Mouse (Mus musculus) liver, embryonic 16.5 days (tissue): Measurements from ENCODE around the gene Adamtsl2. TPM values are rescaled to one million over a fixed set of nuclear protein-coding genes. Genes with fewer than 3 reads are reported as not detected.

Experiments used
- ATAC-seq: fragments of 200-750 bp; cut with Nextera tagmentation; 2 replicates; pipeline ENCODE4 v1.8.0; 2017; ENCODE audit warnings: low read depth, mild to moderate bottlenecking, moderate number of reproducible peaks, moderate library complexity
- H3K27ac ChIP-seq: fragments of 300-500 bp; sonication (generic); 2 replicates; pipeline ENCODE4 v1.5.1; 2014; ENCODE audit warnings: mild to moderate bottlenecking, low read length
- H3K27me3 ChIP-seq: fragments of 300-500 bp; sonication (generic); 2 replicates; pipeline ENCODE4 v1.6.1; 2014; ENCODE audit warnings: low read depth, low read length, mixed read lengths; ENCODE audit not compliant: control insufficient read depth, insufficient read depth
- H3K36me3 ChIP-seq: fragments of 300-500 bp; sonication (generic); 2 replicates; pipeline ENCODE4 v1.6.1; 2014; ENCODE audit warnings: mild to moderate bottlenecking; ENCODE audit not compliant: control insufficient read depth, insufficient read depth
- H3K4me1 ChIP-seq: fragments of 300-500 bp; sonication (generic); 2 replicates; pipeline ENCODE4 v1.6.1; 2014; ENCODE audit warnings: low read depth, low read length, mixed read lengths; ENCODE audit not compliant: control insufficient read depth
- H3K4me2 ChIP-seq: fragments of 300-500 bp; sonication (generic); 2 replicates; pipeline ENCODE4 v1.6.1; 2014; ENCODE audit warnings: low read depth, low read length, mixed read lengths
- H3K4me3 ChIP-seq: fragments of 300-500 bp; sonication (generic); 2 replicates; pipeline ENCODE4 v1.5.1; 2014; ENCODE audit warnings: low read depth, mild to moderate bottlenecking, low read length
- H3K9ac ChIP-seq: fragments of 300-500 bp; sonication (generic); 2 replicates; pipeline ENCODE4 v1.6.1; 2014; ENCODE audit warnings: low read depth, low read length
- H3K9me3 ChIP-seq: fragments of 300-500 bp; sonication (generic); replicated peaks from 2 replicates; pipeline ENCODE4 v1.6.1; 2016; ENCODE audit warnings: low read length; ENCODE audit not compliant: control insufficient read depth
- WGBS: fragments of 180-500 bp; shearing (Covaris S2); extraction: QIAGEN DNeasy Blood & Tissue Kit; methylation state at CpG from one replicate; pipeline ENCODE4 v1.1.7; 2014; ENCODE audit not compliant: insufficient replicate concordance; 5-methylcytosine and 5-hydroxymethylcytosine counted together
- polyA plus RNA-seq: library from polyadenylated mRNA; unstranded; fragments of >200 nt; fragmentation: Nextera tagmentation; extraction: Ambion mirVana; gene quantifications from 2 replicates; pipeline ENCODE4 v1.2.1, GENCODE M21; 2015

Gene Adamtsl2
- polyA plus RNA-seq, 1 experiment from 2014 or later = 0.76 TPM

DNA sequence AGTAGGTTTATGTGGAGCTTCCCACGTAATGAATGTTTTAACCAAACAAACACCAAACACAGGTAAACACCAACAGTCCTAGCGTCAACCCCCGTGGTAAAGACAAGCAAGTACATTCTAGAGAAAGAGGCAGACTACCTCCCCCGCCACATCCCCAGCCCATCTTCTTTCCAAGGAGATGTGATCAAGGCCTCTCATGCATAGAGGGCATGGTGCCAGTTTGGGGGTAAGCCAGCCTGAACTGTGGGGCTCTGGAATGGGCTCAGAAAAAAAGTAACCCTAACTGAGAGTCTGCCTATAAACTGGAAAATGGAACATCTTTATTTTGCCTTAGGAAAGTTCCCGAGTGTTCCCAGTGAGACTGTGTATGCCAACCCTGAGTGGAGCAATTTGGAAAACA is 56.8 kb downstream of the Adamtsl2 start:
- 50% methylated on average over 5 of the region's 5 CpGs for WGBS
- Histone ChIP-seq H3K4me2 (no peak overlapping the region), H3K36me3 (no peaks in the 10 kb centered on the region), H3K9me3 (no peaks in the 10 kb centered on the region), H3K4me3 (no peak overlapping the region), H3K4me1 (no peaks in the 10 kb centered on the region), H3K27ac (no peak overlapping the region), H3K27me3 (peaks cover 3% of the 10 kb centered on the region; the same call in 1 of the 2 replicates), H3K9ac (no peak overlapping the region)
- no peak for ATAC-seq

DNA sequence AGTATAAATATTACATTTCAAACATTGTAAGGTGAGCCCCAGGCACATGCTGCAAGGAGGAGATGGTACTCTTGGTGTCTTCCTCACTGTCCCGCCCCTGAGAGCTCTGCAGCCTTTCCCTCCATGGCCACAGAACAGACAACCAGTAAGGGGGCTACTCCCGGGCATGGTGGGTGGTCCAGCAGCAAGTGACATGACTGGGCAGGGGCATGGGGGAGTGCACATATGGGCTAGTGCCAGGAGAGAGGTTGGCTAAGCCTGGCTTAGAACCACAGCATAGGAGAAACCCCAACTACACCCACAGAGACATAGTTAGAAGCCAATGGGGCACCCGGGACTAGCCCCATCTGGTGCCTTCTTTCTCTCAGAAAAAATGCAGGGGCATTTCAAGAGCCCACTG is 57.2 kb downstream of the Adamtsl2 start:
- H3K4me1 ChIP-seq = no peaks in the 10 kb centered on the region
- no peaks in the 10 kb centered on the region for H3K36me3 ChIP-seq
- no peak for ATAC-seq
- no peaks in the 10 kb centered on the region for H3K9me3 ChIP-seq
- peaks cover 5% of the 10 kb centered on the region for H3K27me3 ChIP-seq
- H3K4me2 ChIP-seq = no peak overlapping the region
- no peak overlapping the region for H3K4me3 ChIP-seq
- WGBS = 43% methylated on average over 3 of the region's 3 CpGs
- H3K27ac ChIP-seq = no peak overlapping the region
- no peak overlapping the region for H3K9ac ChIP-seq

DNA sequence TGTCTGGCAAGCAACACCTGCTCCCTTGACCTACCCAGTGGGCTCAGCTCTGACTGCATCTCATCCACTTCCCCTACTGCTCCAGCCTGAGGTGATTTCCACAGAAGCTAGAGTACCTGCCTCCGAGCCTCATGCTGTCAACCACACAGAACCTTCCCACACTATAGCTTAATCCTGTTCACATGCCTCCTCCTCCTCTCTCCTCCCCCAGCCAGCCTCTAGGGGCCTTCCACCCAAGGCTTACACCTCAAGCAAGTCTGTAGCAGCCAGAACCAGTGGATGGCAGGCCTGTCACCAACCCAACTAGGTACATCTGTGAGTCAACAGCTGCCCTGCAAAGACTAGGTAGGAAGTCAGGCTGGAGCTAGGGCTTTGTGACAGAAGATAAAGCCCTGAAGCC is 57.6 kb downstream of the Adamtsl2 start:
- H3K27me3 ChIP-seq = peaks cover 9% of the 10 kb centered on the region
- H3K4me1 ChIP-seq = no peaks in the 10 kb centered on the region
- no peak overlapping the region for H3K9ac ChIP-seq
- 39% methylated on average over 1 of the region's 1 CpGs for WGBS
- H3K4me2 ChIP-seq = no peak overlapping the region
- no peak for ATAC-seq
- H3K9me3 ChIP-seq = no peaks in the 10 kb centered on the region
- no peak overlapping the region for H3K27ac ChIP-seq
- H3K4me3 ChIP-seq = no peak overlapping the region
- no peaks in the 10 kb centered on the region for H3K36me3 ChIP-seq

DNA sequence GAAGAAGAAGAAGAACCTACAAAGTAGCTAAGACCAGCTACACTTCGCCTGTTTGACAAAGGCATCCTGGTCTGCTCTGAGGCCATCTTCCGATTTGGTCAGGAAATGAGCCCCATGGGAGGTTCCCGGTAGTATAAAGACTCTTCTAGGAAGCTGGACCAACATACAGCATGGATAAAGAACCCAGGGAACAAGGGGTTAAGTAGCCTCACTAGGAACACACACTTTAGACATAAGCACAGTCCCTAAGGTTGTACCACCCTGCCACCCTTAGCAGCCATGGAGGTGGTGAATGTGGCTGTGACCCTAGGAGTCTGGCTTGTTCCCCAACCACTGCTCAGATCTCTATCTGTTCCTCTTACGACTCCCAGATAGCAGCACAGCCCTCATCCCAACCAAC is 59.2 kb downstream of the Adamtsl2 start:
- Histone ChIP-seq H3K27ac (no peak overlapping the region), H3K4me1 (no peaks in the 10 kb centered on the region), H3K36me3 (no peaks in the 10 kb centered on the region), H3K4me3 (no peak overlapping the region), H3K27me3 (peaks cover 19% of the 10 kb centered on the region), H3K9me3 (no peaks in the 10 kb centered on the region), H3K4me2 (no peak overlapping the region), H3K9ac (no peak overlapping the region)
- 34% methylated on average over 4 of the region's 4 CpGs for WGBS
- ATAC-seq = no peak

DNA sequence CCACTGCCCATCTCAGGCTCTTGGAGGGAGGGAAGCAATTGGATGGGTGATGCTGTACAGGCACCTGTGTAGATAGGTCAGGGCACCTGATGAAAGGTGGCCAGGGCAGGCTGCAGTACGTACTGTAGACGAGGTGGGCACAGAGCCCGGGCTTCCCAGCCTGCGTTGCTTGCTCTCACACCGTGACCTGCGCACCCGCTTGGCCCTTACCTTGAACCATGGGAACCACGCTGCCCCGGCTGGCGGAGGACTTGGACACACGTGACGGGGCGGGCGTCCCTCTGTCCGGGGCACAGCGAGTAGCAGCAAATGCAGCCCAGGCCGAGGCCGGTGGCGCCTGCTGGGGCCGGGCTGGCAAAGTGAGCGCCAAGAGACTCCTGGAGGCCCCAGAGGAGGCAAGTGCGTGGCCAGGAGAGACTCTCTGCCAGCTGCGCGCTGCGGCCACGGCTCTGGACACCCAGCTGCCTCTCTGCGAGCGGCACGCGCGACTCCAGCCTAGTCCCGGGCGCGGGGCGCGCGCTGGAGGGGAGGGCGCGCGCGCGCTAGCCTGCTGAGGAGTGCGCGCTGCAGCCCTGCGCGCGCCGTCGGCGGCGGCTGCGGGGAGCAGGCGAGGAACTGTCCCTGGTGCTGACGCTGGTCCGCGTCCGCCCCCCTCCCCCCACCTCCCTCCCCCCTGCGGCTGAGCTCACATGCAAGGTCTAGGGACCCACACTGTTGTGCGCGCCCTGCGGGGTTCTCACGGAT is 62.9 kb downstream of the Adamtsl2 start, which contains the start of gene Fam163b:
Gene Fam163b, minus strand, starts transcription at position 542 of the 744 bp plus-strand sequence.
- H3K9me3 ChIP-seq = no peaks in the 10 kb centered on the region
- peaks cover 19% of the 10 kb centered on the region for H3K27me3 ChIP-seq
- no peaks in the 10 kb centered on the region for H3K36me3 ChIP-seq
- H3K9ac ChIP-seq = no peak within 1 kb of the TSS
- 1% methylated on average over 48 of the region's 62 CpGs for WGBS
- peak within 1 kb of the TSS; percentile 26; the same call in 1 of the 2 replicates for H3K4me2 ChIP-seq
- H3K4me3 ChIP-seq = no peak within 1 kb of the TSS; the same call in 1 of the 2 replicates
- no peaks in the 10 kb centered on the region for H3K4me1 ChIP-seq
- ATAC-seq = no peak
- H3K27ac ChIP-seq = no peak within 1 kb of the TSS

DNA sequence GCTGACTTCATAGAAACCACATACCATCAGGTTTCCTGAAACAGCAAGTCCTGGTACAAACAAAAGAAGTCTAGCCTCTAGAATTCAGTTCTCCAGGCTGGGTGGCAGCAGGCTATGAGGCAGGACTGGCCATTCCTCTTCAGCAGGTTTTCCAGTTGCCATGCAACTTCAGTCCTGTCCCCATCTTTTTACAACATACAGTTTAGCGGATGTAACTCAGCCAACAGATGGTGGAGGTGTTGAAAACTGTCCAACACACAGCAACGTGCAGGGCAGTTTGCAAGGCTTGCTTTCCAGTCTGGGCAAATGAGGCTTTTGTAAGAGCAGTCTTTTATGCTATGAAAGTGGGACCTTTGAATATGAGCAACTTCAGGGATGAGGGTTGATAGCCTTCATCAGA is 65.8 kb downstream of the Adamtsl2 start:
- 44% methylated on average over 2 of the region's 2 CpGs for WGBS
- no peaks in the 10 kb centered on the region for H3K36me3 ChIP-seq
- no peak for ATAC-seq
- no peak overlapping the region for H3K27ac ChIP-seq
- H3K4me3 ChIP-seq = no peak overlapping the region
- no peak overlapping the region for H3K9ac ChIP-seq
- H3K4me2 ChIP-seq = no peak overlapping the region
- peaks cover 19% of the 10 kb centered on the region for H3K27me3 ChIP-seq
- H3K9me3 ChIP-seq = no peaks in the 10 kb centered on the region
- no peaks in the 10 kb centered on the region for H3K4me1 ChIP-seq

DNA sequence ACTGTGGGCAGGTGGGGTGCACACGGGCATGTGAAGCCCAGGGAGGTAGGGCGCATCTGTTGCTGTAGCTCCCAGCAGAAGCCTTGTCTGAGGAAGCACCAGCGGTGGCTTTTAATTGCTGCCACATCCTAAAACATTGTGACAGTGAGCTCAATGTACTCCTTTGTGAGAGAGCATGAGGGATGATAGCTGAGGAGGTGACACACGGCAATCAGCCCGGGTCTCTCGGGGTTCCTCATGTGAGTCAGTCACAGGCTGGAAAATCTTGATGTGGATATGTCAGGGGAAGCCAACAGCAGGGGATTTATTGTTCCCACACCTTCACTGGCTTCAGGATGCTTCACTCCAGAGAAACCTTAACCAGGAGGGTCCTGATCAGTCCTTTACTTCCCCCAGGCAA is 67.7 kb downstream of the Adamtsl2 start:
- Histone ChIP-seq H3K4me2 (no peak overlapping the region), H3K36me3 (no peaks in the 10 kb centered on the region), H3K9me3 (no peaks in the 10 kb centered on the region), H3K27me3 (peaks cover 9% of the 10 kb centered on the region), H3K27ac (no peak overlapping the region), H3K9ac (no peak overlapping the region), H3K4me1 (no peaks in the 10 kb centered on the region), H3K4me3 (no peak overlapping the region)
- no peak for ATAC-seq
- 59% methylated on average over 6 of the region's 6 CpGs for WGBS

DNA sequence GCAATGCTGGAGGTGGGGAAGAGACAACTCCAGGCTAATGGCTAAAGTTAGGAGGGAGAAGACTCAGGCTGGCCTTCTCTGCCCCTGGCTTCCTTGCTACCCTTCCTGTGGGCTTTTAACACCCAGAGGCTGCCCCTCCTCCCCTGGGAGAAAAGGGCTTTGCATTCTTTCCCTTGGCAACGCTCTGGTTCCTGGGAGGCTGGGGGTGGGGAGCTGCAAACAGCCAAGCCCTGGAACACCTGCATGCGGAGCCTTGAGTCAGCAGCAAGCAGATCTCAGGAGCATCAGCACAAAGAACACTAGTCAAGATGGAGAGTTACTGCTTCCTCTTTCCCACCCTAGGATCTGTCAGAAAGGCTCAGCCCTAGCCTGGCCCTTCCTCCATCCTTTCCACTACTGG is 70.3 kb downstream of the Adamtsl2 start:
- no peak for ATAC-seq
- Histone ChIP-seq H3K4me2 (no peak overlapping the region), H3K4me3 (no peak overlapping the region), H3K27me3 (no peaks in the 10 kb centered on the region), H3K9me3 (no peaks in the 10 kb centered on the region), H3K9ac (no peak overlapping the region), H3K27ac (no peak overlapping the region), H3K36me3 (no peaks in the 10 kb centered on the region), H3K4me1 (no peaks in the 10 kb centered on the region)
- 6% methylated on average over 2 of the region's 2 CpGs for WGBS

DNA sequence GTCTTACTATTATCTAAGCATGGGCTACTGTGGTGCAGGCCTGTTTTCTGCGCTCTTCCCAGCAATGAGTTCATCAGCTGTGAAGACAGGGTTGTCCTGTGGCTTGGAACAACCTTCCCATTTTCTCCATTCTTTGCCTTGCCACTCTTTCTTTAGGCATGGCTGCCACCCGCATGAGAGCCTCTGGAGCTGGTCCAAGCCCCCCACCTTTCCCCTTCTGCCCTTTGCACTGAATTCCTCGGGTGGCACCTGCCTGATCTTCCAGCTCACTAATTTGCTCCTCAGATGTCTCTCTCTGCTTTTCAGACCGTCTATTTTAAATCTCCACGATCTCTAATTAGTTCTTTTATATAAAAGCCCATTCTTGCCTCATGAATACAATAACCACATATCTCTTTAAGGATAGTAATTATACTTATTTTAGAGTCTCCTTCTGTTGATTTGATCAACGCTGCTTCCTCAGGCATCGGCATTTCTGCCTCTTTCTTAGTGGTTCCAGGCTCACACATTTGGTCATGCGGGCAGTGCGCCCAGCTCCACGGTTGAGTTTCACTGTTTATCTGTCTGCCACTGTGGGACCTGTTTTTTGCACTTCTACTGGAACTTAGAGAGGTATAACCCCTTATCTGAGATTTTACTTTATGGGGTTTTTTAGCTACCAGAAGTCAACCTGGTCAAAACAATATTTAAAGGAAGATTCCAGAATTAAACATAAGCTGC is 75.4 kb downstream of the Adamtsl2 start:
- Histone ChIP-seq H3K4me2 (no peak overlapping the region), H3K4me3 (no peak overlapping the region), H3K9ac (no peak overlapping the region), H3K36me3 (no peaks in the 10 kb centered on the region), H3K9me3 (no peaks in the 10 kb centered on the region), H3K4me1 (no peaks in the 10 kb centered on the region), H3K27ac (no peak overlapping the region), H3K27me3 (no peaks in the 10 kb centered on the region)
- 61% methylated on average over 10 of the region's 10 CpGs for WGBS
- ATAC-seq = no peak
